Mouse (Mus musculus) 3134 (cell line): ENCODE measurements around the gene Zbtb20.

Experiments used
- DNase-seq: peaks from one replicate; pipeline ENCODE4 v3.0.0-alpha.2; 2011; ENCODE audit warnings: low spot score; ENCODE audit not compliant: insufficient read length; ENCODE audit errors: extremely low read depth

Gene Zbtb20

GRCm38 (mm10) chr16:43624876-43625275, 749.2 kb downstream of the Zbtb20 start:
- DNase-seq: no peak

- DNase-seq: no peak
Measured at GRCm38 (mm10) chr16:43625289-43625688, 749.6 kb downstream of the Zbtb20 start.

- DNase-seq: no peak
Measured at GRCm38 (mm10) chr16:43625956-43626355, 750.3 kb downstream of the Zbtb20 start.

GRCm38 (mm10) chr16:43628662-43629061, 753.0 kb downstream of the Zbtb20 start:
- DNase-seq: no peak

DNA sequence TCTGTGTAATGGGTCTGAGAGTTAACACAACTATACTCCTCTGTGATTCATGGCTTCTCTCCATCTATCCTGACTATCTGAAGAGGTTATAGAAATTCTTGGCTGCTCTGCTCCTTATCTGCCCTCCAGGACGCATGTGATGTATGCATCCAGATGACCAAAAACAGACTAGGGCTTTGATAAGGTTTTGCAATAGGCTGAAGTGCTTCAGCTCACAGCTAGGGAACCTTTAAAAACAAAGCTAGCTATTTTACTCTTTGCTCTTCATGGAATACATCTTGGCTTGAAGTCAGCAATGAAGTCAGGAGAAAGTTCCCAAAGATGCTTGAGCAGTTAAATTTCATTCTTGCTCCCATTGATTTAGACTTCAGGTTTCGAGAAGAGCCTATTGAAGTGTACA, 756.1 kb downstream of the Zbtb20 start:
- no peak for DNase-seq

- no peak for DNase-seq
Measured at GRCm38 (mm10) chr16:43634037-43634436, 758.4 kb downstream of the Zbtb20 start.

DNA sequence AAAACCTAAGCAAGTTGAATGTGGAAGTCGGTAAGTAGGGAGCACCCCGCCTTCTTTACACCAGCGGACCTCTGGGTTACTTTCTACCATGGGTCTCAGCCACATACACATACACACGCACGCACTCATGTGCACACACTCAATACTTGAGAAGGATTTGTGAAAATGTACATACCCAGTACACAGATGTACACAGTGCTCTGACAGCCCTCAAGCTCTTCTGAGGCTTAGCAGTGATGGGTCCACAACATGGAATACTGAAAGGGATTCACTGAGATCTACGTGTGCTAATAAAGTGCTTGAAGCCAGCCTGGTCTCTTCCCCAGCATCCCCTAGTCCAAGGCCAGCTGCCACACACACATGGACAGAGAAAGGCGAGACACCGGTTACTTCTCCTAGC, 761.6 kb downstream of the Zbtb20 start:
- no peak for DNase-seq

DNA sequence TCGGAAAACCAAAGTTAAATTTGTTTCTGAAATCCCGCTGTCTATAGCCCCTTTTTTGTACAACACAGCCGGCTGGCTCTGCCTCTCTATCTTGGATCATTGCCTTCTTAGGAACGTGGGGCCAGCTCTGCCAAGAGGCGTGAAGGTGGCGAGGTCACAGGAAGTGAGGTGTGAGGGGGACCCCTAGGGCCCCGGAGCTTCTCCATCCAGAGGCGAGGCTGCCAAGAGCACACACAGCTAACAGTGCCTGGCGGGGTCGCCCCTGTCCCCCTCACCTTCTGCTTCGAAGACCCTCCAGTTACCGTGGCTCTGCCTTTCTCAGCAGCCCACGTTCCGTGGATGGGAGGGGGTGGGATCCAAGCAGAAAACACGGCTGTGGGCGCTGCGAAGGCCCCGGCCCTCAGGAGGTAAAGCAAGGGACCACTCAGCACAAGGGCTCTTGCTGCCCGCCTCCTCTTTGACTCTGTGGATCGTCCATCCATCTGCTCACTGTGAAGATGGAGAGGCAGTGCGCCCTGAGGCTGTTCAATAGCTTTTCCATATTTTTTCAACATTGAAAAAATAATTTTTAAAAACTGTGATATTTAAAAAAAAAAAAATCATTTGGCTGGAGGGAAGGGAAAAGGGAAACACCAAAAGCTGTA, 762.8 kb downstream of the Zbtb20 start:
- no peak for DNase-seq

DNA sequence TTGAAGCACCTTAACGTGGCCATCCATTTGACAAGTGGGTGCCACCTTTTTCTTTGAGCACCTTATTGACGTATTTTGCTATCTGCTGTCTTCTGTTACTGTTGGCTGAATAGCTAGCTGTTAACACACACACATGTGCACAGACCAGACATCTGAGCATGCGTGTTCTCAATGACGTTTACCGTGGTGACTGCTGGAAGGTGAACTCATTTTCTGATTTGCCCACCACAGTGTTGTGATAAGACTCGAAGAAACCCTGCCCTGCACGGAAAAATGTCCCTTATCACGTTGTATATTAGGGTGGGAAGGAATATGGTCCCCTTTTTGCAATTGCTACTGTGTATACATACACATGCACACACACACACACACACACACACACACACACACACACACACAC, 765.5 kb downstream of the Zbtb20 start:
- no peak for DNase-seq

DNA sequence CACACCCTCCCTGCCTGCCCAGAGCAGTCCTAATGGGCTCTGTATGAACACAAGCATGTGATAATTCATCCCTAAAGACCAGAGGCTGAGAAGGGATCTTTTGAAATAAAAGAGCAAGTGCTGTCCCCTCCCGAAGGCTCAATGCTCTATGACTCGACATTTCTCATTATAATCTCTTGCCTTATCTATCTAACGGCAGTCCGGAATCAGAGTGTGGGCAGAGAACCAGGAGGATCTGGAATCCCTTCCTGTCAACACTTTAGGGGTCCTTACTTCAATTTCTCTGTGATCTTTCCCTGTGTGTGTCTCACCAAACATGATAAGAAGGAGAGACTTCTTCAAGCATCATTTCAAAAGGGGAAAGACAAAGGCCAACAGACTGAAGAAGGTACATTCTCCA, 770.2 kb downstream of the Zbtb20 start:
- no peak for DNase-seq

GRCm38 (mm10) chr16:43646943-43647342, 771.3 kb downstream of the Zbtb20 start:
- DNase-seq: no peak

DNA sequence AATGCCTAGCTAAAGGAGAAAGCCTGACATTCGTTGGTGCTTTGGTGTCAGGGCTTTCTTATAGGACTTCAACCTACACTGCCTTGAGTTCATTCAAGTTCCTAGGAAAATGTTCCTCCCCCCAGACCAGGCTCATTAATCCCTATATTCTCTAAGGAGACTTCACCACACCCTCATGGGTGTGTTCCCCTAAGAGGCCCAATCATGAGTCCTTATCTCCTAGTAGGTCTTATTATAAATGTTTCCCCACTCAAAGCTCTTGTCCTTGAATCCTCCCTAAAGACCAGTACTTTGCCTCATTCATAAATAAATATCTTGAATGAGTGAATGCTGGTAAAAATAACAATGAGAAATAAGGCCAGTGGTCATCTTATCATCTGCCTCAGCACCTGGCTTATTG, 772.0 kb downstream of the Zbtb20 start:
- DNase-seq: no peak

GRCm38 (mm10) chr16:43650355-43651080, 774.8 kb downstream of the Zbtb20 start:
- DNase-seq: no peak

DNA sequence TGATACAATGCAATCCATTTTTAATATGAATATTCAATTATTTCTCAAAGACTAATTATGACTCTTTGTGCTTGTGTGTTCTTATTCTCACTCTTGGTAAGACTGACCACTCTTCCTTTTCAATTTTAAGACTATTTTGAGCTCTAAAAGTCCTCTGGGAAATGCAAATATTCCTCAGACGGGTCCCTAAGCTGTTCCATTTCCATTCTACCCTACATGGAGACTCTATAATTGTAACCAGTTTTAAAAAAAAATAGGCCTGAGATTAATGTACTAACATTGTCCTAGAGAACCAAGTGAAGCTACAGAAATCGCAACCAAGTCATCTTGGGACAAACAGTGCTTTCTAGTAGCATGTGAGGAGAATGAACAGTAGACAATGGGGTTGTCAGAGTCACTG, 777.6 kb downstream of the Zbtb20 start:
- DNase-seq: no peak

- DNase-seq: no peak
Measured at GRCm38 (mm10) chr16:43654269-43654668, 778.6 kb downstream of the Zbtb20 start.

DNA sequence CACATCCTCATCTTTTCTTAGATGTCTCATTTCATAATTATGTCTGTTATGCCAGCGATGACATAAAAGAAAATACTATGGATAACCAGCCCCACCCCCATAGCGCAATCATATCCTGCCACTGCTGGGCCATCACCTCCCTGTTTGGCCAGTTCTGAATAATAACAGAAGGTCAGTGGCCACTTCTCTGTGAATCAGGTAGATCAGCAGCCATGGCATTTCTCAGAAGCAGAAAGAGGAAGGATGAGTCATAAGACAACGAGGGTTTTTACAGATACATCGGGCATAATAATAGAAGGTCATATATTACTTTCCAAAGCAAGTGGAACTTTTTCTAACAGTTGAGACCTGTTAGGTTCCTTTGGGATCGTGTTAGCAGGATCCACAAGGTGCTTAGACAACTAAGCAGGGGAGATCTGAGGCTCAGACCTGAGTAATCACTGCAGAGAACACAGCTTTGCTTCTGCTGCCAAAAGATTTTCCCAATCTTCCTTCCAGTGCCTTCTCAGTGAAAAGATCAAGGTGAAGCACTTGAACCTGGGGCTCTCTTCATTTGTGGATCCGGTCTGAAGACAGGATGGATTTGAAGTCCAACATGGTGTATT, 779.6 kb downstream of the Zbtb20 start:
- DNase-seq: peak; percentile 8

GRCm38 (mm10) chr16:43661576-43661975, 785.9 kb downstream of the Zbtb20 start:
- no peak for DNase-seq

DNA sequence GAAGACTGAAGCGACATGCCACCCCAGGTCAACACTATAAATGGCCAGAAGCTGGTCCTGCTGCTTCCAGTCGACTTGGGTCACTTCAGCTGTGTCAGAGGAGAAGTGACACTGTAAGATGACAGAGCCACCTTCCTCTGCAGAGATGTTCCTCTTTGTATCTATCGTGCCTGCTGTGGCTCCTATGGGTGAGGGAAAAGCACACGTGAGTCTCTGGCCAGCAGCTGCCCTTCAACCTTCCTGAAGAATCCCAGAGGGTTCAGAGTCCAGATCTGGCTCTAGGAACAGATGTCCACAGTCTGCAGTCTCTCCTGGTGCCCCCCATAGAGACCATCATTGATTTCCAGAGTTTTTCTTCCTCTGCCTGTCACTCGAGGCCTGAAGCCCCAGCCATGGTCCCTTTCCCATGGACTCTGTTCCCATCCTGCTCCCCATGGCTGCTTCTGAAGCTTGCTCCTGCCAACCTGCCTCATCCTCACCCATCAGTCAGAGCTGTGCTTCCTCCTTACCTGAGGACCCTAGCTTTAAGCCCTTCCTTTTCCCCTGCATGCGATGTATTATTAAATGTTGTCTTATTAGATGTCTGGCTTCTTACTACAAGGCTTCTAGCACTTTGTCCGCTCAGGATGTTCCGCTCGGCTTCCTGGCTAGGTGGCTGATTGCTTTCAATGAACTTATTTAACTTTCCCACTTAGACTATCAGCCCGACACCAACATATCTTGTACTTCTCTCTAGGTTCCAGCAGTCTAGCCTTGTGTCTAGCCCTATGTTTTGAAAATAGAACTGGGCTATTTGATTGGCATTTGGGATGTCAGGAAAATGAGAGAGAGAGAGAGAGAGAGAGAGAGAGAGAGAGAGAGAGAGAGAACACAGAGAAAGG, 786.7 kb downstream of the Zbtb20 start:
- no peak for DNase-seq

GRCm38 (mm10) chr16:43663978-43664579, 788.4 kb downstream of the Zbtb20 start, which contains the start of gene Tigit:
Gene Tigit (minus strand): TSS chr16:43664146.
- DNase-seq: peak; percentile 77

DNA sequence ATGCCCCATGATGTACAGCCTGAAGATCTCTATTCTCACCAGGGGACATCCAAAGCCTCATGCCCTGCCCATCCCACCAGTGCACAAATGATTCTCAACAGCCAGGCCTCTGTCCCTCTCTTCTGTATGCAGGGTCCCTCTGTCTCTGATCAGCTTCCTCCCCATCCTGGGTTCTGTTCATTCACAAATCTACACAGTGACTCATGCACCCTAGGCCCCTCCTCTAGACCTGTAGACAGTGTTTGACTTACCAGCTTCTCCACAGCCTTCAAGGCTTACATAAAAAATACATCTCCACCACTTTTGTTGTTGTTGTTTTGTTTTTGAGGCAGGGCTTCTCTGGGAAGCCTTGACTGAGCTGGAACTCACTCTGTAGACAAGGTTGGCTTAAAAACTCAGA, 789.2 kb downstream of the Zbtb20 start:
- DNase-seq: peak; percentile 44

DNA sequence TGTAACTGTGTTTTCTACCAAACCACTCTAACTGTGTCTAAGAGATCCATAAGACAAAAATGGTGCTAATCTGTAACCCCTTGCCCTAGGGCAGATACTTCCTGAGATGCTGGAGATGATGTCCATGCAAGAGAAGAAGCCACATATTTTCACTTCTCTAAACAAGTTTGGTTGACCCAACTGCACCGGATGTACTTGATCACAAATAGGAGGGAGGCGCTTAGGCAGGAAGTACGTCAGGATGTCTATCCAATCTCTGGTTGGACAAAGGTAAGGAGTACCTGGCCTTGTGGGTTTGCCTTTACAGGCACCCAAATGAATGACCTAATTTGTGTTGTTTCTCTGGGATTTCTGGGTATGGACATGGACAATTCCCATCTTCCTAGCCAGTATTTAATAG, 792.6 kb downstream of the Zbtb20 start:
- no peak for DNase-seq
